Mouse (Mus musculus) olfactory bulb, adult 2 months (tissue): Measurements from ENCODE around the gene Xpo6. TPM values are rescaled to one million over a fixed set of nuclear protein-coding genes. Genes with fewer than 3 reads are reported as not detected.

Experiments used
- H3K27ac ChIP-seq: fragments of 200-500 bp; 2 replicates; pipeline ENCODE4 v1.5.1; 2012; ENCODE audit warnings: low read depth, low read length; ENCODE audit not compliant: insufficient read depth
- H3K4me1 ChIP-seq: fragments of 200-500 bp; 2 replicates; pipeline ENCODE4 v1.6.1; 2012; ENCODE audit warnings: low read length; ENCODE audit not compliant: control insufficient read depth, insufficient read depth
- H3K4me3 ChIP-seq: fragments of 200-500 bp; 2 replicates; pipeline ENCODE4 v1.5.1; 2012; ENCODE audit warnings: mild to moderate bottlenecking, low read depth, low read length, moderate library complexity; ENCODE audit not compliant: insufficient read depth
- CTCF ChIP-seq: fragments of 200-500 bp; IDR thresholded peaks from 2 replicates; pipeline ENCODE4 v1.5.1; 2012; ENCODE audit warnings: low read depth, mild to moderate bottlenecking, low read length, moderate library complexity; ENCODE audit not compliant: insufficient read depth
- POLR2A ChIP-seq: fragments of 200-500 bp; IDR thresholded peaks from 2 replicates; pipeline ENCODE4 v1.6.1; 2012; ENCODE audit warnings: mild to moderate bottlenecking, low read depth, low read length, moderate library complexity; ENCODE audit not compliant: insufficient read depth
- WGBS: fragments of 180-500 bp; shearing (Covaris S2); methylation state at CpG from one replicate; pipeline ENCODE4 v1.1.7; 2018; 5-methylcytosine and 5-hydroxymethylcytosine counted together
- polyA plus RNA-seq: library from polyadenylated mRNA; stranded (reverse); fragments of >200 nt; gene quantifications from 2 replicates; pipeline ENCODE4 v1.2.4, GENCODE M21; 2012; ENCODE audit warnings: low replicate concordance; ENCODE audit not compliant: missing spikeins, insufficient read depth, insufficient read length

Gene Xpo6
- polyA plus RNA-seq, 1 experiment, result not detected

DNA sequence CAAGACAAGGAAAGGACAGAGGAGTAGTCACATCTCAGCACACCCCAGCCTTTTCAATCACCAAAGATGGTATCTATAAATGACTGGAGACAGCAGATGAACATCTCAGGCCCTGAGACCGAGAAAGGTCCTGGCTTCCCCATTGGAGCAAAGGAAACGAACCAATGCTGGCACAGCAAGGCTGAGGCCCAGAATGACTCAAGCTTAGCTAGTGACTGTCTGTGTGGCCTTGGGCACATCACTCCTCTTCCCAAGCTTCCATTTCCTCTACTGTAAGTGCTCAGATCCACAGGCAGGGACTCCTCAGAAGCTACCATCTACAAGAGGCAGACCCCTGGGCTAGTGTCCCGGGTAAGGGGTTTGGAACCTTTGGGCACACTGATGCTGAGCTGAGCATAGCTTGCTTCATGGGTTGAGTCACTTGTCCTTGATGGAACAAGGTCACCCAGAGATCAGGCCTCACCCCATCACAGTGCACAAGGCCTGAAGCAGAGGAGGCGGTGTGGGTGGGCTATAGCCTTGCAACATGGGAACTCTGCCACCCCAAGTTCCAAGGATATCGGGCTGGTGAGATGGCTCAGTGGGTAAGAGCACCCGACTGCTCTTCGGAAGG, 101.0 kb downstream of the Xpo6 start:
- H3K4me1 ChIP-seq, result peaks cover 8% of the 10 kb centered on the region
- no peak overlapping the region for H3K4me3 ChIP-seq
- no peak for TF ChIP-seq POLR2A
- no peak overlapping the region for H3K27ac ChIP-seq
- 95% methylated on average over 7 of the region's 7 CpGs for WGBS

DNA sequence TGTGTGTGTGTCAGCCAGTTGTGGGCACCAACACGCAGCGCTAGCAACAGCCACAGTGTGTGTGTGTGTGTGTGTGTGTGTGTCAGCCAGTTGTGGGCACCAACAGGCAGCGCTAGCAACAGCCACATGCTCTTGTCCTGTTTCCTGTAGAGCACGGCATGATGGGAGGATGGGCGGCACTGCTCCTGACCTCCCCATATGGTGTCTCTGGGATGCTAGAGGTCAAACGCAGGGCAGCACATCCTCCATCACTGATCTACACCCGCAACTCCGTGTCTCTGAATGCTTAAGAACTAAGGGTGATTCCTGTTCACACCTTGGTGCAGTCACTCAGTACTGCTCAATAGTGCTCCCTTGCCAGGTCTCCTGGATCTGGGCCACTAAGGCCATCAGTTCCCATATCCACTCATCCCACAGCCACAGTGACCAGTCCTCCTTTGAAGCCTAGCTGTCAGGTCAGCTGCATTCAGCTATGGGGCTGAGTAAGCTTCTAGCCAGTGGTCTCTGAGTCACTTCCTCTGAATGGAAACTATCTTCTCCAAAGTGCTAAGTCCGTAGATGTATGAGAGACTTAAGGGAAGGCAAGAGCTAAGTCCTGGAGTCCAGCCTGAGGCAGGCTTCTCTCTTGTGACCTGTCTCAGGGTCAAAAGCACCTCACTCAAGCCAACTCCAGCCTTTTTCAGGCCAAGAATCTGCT, 102.9 kb downstream of the Xpo6 start:
- Histone ChIP-seq H3K4me3 (no peak overlapping the region), H3K4me1 (peaks cover 10% of the 10 kb centered on the region), H3K27ac (no peak overlapping the region)
- TF ChIP-seq POLR2A (no peak), CTCF (no peak)
- WGBS, result 84% methylated on average over 8 of the region's 9 CpGs

DNA sequence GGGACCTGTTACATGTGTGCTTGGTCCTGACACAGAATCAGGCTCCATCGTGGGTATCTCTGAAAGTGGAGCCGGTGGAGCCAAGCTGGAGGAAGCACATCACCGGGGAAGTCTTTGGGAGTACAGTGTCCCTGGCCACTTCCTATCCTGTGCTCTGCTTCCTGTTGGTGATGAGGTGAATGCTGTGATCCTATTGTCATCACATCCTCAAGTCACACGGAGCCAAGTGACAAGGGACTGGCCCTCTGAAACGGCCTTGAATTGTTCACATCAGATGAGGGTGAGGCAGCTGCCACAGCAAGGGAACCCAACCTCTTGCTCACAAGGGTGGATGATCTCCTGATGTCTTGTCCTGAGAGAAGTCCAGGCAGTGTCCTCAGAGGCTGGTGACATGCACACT, 103.7 kb downstream of the Xpo6 start:
- no peak overlapping the region for H3K27ac ChIP-seq
- H3K4me3 ChIP-seq, result no peak overlapping the region
- peaks cover 10% of the 10 kb centered on the region for H3K4me1 ChIP-seq
- 76% methylated on average over 5 of the region's 5 CpGs for WGBS
- TF ChIP-seq CTCF (no peak), POLR2A (no peak)

DNA sequence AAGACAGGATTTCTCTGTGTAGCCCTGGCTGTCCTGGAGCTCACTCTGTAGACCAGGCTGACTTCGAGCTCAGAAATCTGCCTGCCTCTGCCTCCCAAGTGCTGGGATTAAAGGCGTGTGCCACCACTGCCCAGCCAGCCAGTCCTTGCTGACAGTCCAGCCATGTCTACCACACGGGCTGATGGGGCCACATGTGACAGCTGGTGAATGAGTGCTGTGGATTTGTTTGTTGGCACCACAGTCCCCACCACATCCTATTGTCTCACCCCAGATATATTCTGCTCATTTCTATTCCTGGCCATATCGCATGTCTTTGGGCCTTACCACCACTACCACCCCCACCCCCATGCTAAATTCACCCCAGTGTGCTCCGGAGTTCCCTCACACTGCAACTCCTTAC, 105.6 kb downstream of the Xpo6 start:
- no peak overlapping the region for H3K27ac ChIP-seq
- H3K4me3 ChIP-seq, result no peak overlapping the region
- 89% methylated on average over 5 of the region's 5 CpGs for WGBS
- TF ChIP-seq CTCF (no peak), POLR2A (no peak)
- peaks cover 4% of the 10 kb centered on the region; the same call in 1 of the 2 replicates for H3K4me1 ChIP-seq

DNA sequence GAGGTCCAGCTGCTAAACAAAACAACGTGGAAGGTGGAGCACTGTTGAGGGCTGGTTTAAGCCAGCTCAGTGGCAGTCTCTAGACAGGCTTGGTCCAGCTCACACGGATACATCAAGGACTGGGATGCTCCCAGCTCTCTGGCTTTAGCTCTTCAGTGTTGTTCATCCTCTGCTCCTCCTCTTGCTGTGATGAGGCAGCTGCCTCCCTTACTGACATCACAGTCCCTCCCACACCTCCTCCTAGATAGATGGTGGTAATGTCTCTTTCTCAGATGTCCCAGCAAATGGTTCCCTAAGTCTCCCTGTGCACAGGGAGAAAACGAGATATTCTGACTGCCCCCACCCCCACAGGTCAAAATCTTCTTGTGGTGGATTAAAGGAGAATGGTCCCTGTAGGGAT, 107.1 kb downstream of the Xpo6 start:
- peaks cover 4% of the 10 kb centered on the region; the same call in 1 of the 2 replicates for H3K4me1 ChIP-seq
- H3K4me3 ChIP-seq, result no peak overlapping the region
- no peak for TF ChIP-seq CTCF
- no peak overlapping the region for H3K27ac ChIP-seq
- WGBS, result 23% methylated on average over 3 of the region's 3 CpGs

DNA sequence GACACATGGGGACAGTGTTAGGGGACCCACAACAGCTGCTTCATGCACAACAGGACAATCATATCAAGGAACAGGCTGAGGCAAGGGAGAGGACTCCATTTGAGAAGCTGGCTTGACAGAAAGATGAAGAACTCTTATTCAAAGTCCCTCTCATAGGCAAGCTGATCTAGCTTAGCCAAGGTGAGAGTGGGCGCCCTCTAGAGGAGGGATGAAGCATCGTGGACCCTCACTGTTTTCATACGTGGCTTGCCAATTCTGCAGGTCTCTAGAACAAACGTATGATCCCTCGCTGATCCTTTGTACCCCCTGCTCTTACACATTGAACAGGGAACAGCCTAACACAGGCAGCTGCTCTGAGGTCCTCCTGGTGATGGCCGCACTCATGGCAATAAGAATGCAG, 110.5 kb downstream of the Xpo6 start:
- Histone ChIP-seq H3K4me1 (peaks cover 13% of the 10 kb centered on the region), H3K27ac (no peak overlapping the region), H3K4me3 (no peak overlapping the region)
- TF ChIP-seq POLR2A (no peak), CTCF (no peak; the same call in 1 of the 2 replicates)
- 10% methylated on average over 6 of the region's 6 CpGs for WGBS

DNA sequence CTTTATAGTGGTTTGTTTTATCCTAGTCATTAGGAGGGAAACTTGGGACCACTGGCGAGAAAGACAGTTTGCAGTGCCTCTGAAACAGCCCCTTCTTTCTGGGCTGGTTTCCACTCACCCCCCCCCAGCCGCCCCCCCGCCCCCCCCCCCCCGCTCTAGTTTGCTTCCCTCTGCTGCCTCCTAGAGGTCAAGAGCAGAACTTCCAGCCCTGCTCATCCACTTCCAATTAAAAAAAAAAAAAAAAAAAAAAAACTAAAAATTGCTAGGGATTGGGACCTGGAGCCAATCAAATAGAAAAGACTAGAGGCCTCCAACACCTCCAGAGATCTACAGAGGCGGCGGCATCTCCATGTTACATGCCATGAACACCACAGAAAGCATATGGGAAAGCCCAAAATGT, 112.1 kb downstream of the Xpo6 start:
- WGBS, result 13% methylated on average over 6 of the region's 6 CpGs
- TF ChIP-seq POLR2A, result no peak
- TF ChIP-seq CTCF, result no peak
- peaks cover 18% of the 10 kb centered on the region for H3K4me1 ChIP-seq
- no peak overlapping the region for H3K4me3 ChIP-seq
- H3K27ac ChIP-seq, result no peak overlapping the region

DNA sequence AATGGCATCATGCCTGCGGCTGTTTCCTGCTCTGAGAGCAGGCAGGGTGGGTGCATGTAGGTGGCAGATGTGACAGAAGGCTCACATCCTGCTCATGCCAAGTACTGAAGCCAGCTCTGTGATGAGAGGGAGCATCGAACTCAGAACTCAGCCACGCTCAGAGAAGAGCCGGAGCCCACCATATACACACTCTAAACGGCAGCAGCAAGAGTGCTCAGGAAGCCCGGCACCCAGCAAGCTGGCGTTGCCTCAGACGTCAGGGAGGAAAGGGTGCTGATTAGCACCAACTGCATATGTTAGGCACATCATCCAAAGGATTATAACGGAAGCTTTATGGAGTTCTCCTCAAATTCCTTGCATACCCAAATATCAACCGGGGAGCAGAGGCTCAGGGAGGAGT, 112.7 kb downstream of the Xpo6 start:
- TF ChIP-seq CTCF, result no peak
- no peak for TF ChIP-seq POLR2A
- Histone ChIP-seq H3K27ac (no peak overlapping the region), H3K4me1 (peaks cover 19% of the 10 kb centered on the region), H3K4me3 (no peak overlapping the region)
- 49% methylated on average over 10 of the region's 10 CpGs for WGBS

DNA sequence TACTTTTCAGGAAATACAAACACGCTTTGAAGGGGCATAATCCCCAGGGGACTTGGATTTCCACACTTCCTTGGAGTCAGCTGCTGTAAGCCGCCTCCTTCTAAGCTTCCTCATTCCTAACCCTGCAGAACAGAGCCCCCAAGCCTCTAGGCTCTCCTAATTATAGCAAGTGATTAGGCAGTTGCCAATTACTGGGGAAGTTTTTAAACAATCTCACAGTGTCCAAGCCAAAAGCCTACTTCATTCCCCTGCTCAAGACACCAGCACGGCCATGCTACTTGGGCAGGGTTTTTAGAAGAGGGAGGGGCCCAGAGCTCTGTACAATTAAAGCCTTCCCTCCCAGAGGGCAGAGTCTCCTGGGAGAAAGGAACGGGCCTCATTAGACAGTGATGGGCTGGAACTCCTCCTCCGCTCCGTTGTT, 114.0 kb downstream of the Xpo6 start:
- peaks cover 26% of the 10 kb centered on the region for H3K4me1 ChIP-seq
- H3K4me3 ChIP-seq, result no peak overlapping the region
- TF ChIP-seq CTCF (no peak), POLR2A (no peak)
- no peak overlapping the region for H3K27ac ChIP-seq
- WGBS, result 30% methylated on average over 6 of the region's 6 CpGs
